Comparison of ENCODE assay signal across 10 mouse cellular contexts in genomic region chr10:60931891-60932378, GRCm38 (mm10).
A peak's percentile ranks its signal among the peaks of the same experiment; 100 is the strongest.
DNase-seq lines count a peak whose midpoint lies in the region; ATAC-seq and TF ChIP-seq lines count a peak whose summit lies in the region.
"Had no signal": no experiment of that assay in that cellular context is flagged by ENCODE, and none has a peak within 500 bp of the region (broad histone marks: within the 10 kb centered on the region; RNA-seq: fewer than 3 reads in every experiment).

No protein-coding gene starts in this region.

- no peak overlapping the region; the same call in 1 of the 2 replicates for H3K4me3 ChIP-seq in kidney, adult 2 months (ENCODE audit: insufficient read depth, low read depth, low read length)
- H3K4me3 ChIP-seq in kidney, embryonic 16.5 days (ENCODE audit: low read length), result no peak overlapping the region
- H3K4me3 ChIP-seq in brown adipose tissue, adult 24 weeks (ENCODE audit: insufficient read depth, low read depth, low read length), result peak overlapping the region; percentile 10; the same call in 1 of the 2 replicates
- H3K4me3 ChIP-seq in liver, embryonic 13.5 days (replicated peaks), result no peak overlapping the region
- H3K4me3 ChIP-seq in forebrain, embryonic 16.5 days (replicated peaks; ENCODE audit: low read length), result no peak overlapping the region
- H3K4me3 ChIP-seq: limb, embryonic 13.5 days had no signal

- H3K9me3 ChIP-seq in kidney, embryonic 16.5 days (ENCODE audit: low read length), result no peaks in the 10 kb centered on the region
- no peaks in the 10 kb centered on the region for H3K9me3 ChIP-seq in liver, embryonic 13.5 days (replicated peaks)
- H3K9me3 ChIP-seq in forebrain, embryonic 16.5 days (ENCODE audit: control insufficient read depth, low read length), result no peaks in the 10 kb centered on the region
- H3K9me3 ChIP-seq: limb, embryonic 13.5 days had no signal

- 0 out of 2 replicates have a peak overlapping the region, but pooled peaks have one; percentile 24 for H3K27ac ChIP-seq in kidney, adult 2 months (ENCODE audit: insufficient read depth, low read depth, low read length)
- H3K27ac ChIP-seq in kidney, embryonic 16.5 days (ENCODE audit: low read length), result no peak overlapping the region
- H3K27ac ChIP-seq in brown adipose tissue, adult 24 weeks (replicated peaks; ENCODE audit: low read depth, low read length), result peak overlapping the region; percentile 49; the same call in 1 of the 2 replicates
- H3K27ac ChIP-seq in liver, embryonic 13.5 days, result no peak overlapping the region
- H3K27ac ChIP-seq in forebrain, embryonic 16.5 days (ENCODE audit: low read length), result no peak overlapping the region
- H3K27ac ChIP-seq: limb, embryonic 13.5 days had no signal

- no peak for TF ChIP-seq CTCF in kidney, adult 2 months (conservative IDR thresholded peaks at IDR 0.05; ENCODE audit: insufficient read depth, insufficient read length, low read depth, low read length)

- WGBS in kidney, adult 2 months, result 42% methylated on average over 22 of the region's 22 CpGs
- 50% methylated on average over 22 of the region's 22 CpGs for WGBS in kidney, embryonic 16.5 days
- WGBS in liver, embryonic 13.5 days (ENCODE audit: insufficient replicate concordance), result 23% methylated on average over 22 of the region's 22 CpGs
- 54% methylated on average over 22 of the region's 22 CpGs for WGBS in forebrain, embryonic 16.5 days

- no peak for TF ChIP-seq POLR2A in kidney, adult 2 months (IDR thresholded peaks at IDR 0.05; ENCODE audit: low read depth, low read length)

- ATAC-seq in kidney, embryonic 16.5 days (ENCODE audit: low FRiP score, low TSS enrichment), result no peak
- no peak for ATAC-seq in liver, embryonic 13.5 days (ENCODE audit: low read depth)
- ATAC-seq in forebrain, embryonic 16.5 days, result no peak

- H3K4me2 ChIP-seq in kidney, embryonic 16.5 days (replicated peaks; ENCODE audit: low read depth, low read length), result no peak overlapping the region
- H3K4me2 ChIP-seq in liver, embryonic 13.5 days, result no peak overlapping the region
- H3K4me2 ChIP-seq in forebrain, embryonic 16.5 days (ENCODE audit: low read length), result no peak overlapping the region
- H3K4me2 ChIP-seq: limb, embryonic 13.5 days had no signal

- no peak overlapping the region for H3K9ac ChIP-seq in kidney, embryonic 16.5 days (replicated peaks; ENCODE audit: low read length)
- no peak overlapping the region for H3K9ac ChIP-seq in liver, embryonic 13.5 days
- no peak overlapping the region for H3K9ac ChIP-seq in forebrain, embryonic 16.5 days (replicated peaks; ENCODE audit: low read depth, low read length)
- H3K9ac ChIP-seq: limb, embryonic 13.5 days had no signal

- DNase-seq in kidney, adult 2 months, result peak; percentile 23
- peak; percentile 86 for DNase-seq in 416B (ENCODE audit: low read depth)
- peak; percentile 16 for DNase-seq in liver, embryonic 13.5 days
- no peak for DNase-seq in cerebellum, adult 9-11 months
- DNase-seq in gastrocnemius, adult 18-20 months (ENCODE audit: low spot score), result no peak

- no peaks in the 10 kb centered on the region for H3K4me1 ChIP-seq in kidney, adult 2 months (ENCODE audit: control insufficient read depth, insufficient read depth, low read length)
- H3K4me1 ChIP-seq in kidney, embryonic 16.5 days (ENCODE audit: insufficient read depth, low read length), result peaks cover 38% of the 10 kb centered on the region
- peaks cover 2% of the 10 kb centered on the region; the same call in 1 of the 2 replicates for H3K4me1 ChIP-seq in brown adipose tissue, adult 24 weeks (ENCODE audit: control insufficient read depth, insufficient read depth, insufficient read length, low read length)
- peaks cover 27% of the 10 kb centered on the region for H3K4me1 ChIP-seq in liver, embryonic 13.5 days (replicated peaks)
- peaks cover 4% of the 10 kb centered on the region for H3K4me1 ChIP-seq in forebrain, embryonic 16.5 days (replicated peaks; ENCODE audit: control insufficient read depth, insufficient read depth, low read length)

- no peaks in the 10 kb centered on the region for H3K36me3 ChIP-seq in kidney, adult 2 months (ENCODE audit: control insufficient read depth, insufficient read depth, low read length)
- no peaks in the 10 kb centered on the region for H3K36me3 ChIP-seq in kidney, embryonic 16.5 days (ENCODE audit: insufficient read depth, low read length)
- H3K36me3 ChIP-seq in liver, embryonic 13.5 days, result no peaks in the 10 kb centered on the region
- no peaks in the 10 kb centered on the region for H3K36me3 ChIP-seq in forebrain, embryonic 16.5 days (ENCODE audit: control insufficient read depth, insufficient read depth)
- H3K36me3 ChIP-seq: G1E; limb, embryonic 13.5 days had no signal

- H3K27me3 ChIP-seq in kidney, adult 2 months (replicated peaks; ENCODE audit: control insufficient read depth, insufficient read depth, low read length), result no peaks in the 10 kb centered on the region
- H3K27me3 ChIP-seq in kidney, embryonic 16.5 days (ENCODE audit: insufficient read depth, low read length), result no peaks in the 10 kb centered on the region
- no peaks in the 10 kb centered on the region for H3K27me3 ChIP-seq in liver, embryonic 13.5 days
- no peaks in the 10 kb centered on the region for H3K27me3 ChIP-seq in forebrain, embryonic 16.5 days (replicated peaks; ENCODE audit: control insufficient read depth, insufficient read depth, low read length)

Comparison
In these comparisons a context has a peak if more than half of its experiments do, and no peak if none do; other contexts are left out.
1. H3K27ac ChIP-seq: peak in kidney, adult 2 months (single experiment) and brown adipose tissue, adult 24 weeks (single experiment); none in kidney, embryonic 16.5 days (single experiment), liver, embryonic 13.5 days (single experiment) and forebrain, embryonic 16.5 days (single experiment).
2. DNase-seq: peak in kidney, adult 2 months (single experiment), 416B (single experiment) and liver, embryonic 13.5 days (single experiment); none in cerebellum, adult 9-11 months (single experiment) and gastrocnemius, adult 18-20 months (single experiment).